Mouse (Mus musculus): ENCODE measurements at regions not wholly inside any gene's neighbourhood (a gene's known extent, or its start where the extent isn't known, plus 50 kb on each side); places are given as distances from the start of the nearest gene placed in this dataset.

DNA sequence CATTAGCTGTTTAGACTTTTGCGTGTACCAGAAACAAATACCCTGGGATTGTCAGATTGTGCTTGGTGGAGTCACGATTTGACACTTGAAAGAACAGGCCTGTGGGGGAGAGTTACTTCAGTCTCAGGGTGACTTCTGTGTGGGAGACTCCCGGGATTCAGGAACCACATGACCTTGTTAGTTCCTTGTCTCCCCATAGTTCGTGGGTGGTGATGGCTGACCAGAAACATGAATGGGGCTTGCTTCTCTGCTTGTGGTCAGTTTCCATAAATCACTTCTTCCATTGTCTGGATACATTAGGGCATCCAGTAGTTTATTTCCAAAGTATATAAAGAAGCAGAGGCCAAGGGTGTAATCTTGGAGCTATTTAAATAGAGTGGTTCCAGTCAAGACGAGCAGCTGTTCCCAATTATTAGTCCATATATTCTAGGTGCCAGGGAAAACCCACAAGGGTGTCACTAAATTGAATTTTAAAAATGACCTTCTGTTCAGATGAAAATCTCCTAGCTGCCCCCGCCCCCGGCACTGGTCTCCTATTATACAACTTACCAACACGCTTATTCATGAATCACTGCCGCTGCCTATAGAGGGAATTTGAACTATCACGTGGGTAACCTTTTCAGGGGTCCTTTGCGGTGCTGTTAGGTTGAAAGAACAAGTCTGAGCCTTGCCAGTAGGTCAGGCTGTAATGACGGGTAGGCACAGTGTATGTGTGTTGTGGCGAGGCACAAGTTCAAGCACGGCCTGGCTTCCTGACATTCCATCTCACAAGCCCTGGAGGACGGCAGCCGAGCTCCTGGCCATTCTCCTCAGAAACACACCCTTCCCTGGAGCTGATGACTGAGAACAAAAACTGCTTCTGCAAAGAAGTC lies 270.1 kb upstream of the Bmper start:
- TF ChIP-seq CTCF (IDR thresholded peaks at IDR 0.05; ENCODE audit: low read depth) (no peak), EP300 (IDR thresholded peaks at IDR 0.05; ENCODE audit: low read depth) (no peak)

Data from liver, embryonic 14.5 days (tissue).